Mouse (Mus musculus) liver, adult 2 months (tissue): ENCODE data around the gene Ccin.

Experiments used
- CTCF ChIP-seq: fragments of 200-500 bp; IDR thresholded peaks from 2 replicates; pipeline ENCODE4 v1.5.1; 2011; ENCODE audit warnings: low read depth, low read length, control low read depth
- POLR2A ChIP-seq: fragments of 200-500 bp; IDR thresholded peaks from 2 replicates; pipeline ENCODE4 v1.6.1; 2011; ENCODE audit warnings: low read length, control low read depth; ENCODE audit not compliant: insufficient read depth; ENCODE audit errors: extremely low read depth

- TF ChIP-seq POLR2A: no peak
- TF ChIP-seq CTCF: no peak
These were observed 21.5 kb downstream of the Ccin start for GRCm38 (mm10) chr4:44004623-44005409.
